Mouse (Mus musculus): ENCODE data around the gene Acr. TPM values are rescaled to one million over a fixed set of nuclear protein-coding genes. Genes with fewer than 3 reads are reported as not detected.

Acr gene
- polyA plus RNA-seq, 1 experiment, result 0.49 TPM

DNA sequence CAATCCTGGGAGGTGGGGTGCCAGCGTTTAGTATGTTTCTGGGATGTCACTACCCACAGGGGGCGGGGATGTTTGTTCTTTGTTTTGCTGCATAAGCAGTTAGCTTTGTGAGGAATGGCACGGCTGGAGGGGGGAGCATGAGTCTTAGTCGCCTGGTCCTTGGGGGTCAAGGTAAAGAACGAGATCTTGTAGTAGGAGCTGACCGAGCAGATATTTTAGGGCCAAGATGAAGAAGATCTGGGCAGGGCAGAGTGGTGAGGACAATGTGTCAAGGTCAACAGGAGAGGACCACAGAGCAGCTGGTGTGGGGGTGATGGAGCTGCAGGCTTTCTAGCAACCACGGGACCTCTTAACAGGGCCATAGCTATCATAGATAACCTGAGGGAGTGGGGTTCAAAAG is 40.7 kb upstream of the Acr start:
- Histone ChIP-seq H3K9me3 (no peaks in the 10 kb centered on the region), H3K4me3 (replicated peaks) (no peak overlapping the region), H3K4me1 (peaks cover 3% of the 10 kb centered on the region; the same call in 1 of the 2 replicates), H3K36me3 (replicated peaks; ENCODE audit: low read length) (peaks cover 92% of the 10 kb centered on the region), H3K27me3 (replicated peaks) (no peaks in the 10 kb centered on the region)
- no peak for TF ChIP-seq FLI1 (IDR thresholded peaks at IDR 0.05; ENCODE audit: low read length)
- TF ChIP-seq GATA1 (IDR thresholded peaks at IDR 0.05; ENCODE audit: borderline replicate concordance, low read length), result no peak

DNA sequence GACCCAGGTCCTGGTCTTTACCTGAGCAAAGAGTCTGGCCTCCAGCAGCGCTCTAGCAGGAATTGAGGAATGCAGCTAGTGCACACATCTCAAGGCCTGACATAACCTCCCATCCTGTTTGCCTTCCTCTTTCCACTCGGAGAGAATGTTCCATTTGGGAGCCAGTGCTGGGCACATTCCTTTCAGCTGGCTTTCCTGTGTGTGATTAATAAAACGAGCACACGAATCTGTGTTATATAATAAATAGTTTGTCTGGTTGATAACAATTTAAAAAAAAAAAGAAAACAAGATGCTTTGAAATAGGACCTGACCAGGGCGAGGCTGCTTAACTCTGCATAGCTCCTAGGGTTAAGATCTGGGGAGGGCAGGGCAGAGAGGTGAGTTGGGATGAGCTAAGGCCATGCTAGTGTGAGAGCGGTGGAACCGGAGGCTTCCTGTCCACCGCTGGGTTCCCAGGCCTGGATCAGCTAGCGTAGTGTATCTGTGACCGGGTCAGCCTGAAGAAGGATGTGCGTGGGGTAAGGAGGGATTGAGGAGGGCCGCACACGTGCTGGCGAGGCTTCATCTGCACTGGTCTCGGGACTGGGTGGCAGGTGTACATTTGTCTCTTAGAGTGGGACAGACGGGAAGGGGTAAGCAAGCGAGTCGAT is 39.8 kb upstream of the Acr start:
- H3K36me3 ChIP-seq (replicated peaks; ENCODE audit: low read length), result peaks cover 92% of the 10 kb centered on the region
- H3K4me3 ChIP-seq (replicated peaks), result no peak overlapping the region
- TF ChIP-seq FLI1 (IDR thresholded peaks at IDR 0.05; ENCODE audit: low read length) (no peak), GATA1 (IDR thresholded peaks at IDR 0.05; ENCODE audit: borderline replicate concordance, low read length) (no peak)
- no peaks in the 10 kb centered on the region for H3K27me3 ChIP-seq (replicated peaks)
- H3K4me1 ChIP-seq, result peaks cover 3% of the 10 kb centered on the region; the same call in 1 of the 2 replicates
- no peaks in the 10 kb centered on the region for H3K9me3 ChIP-seq

DNA sequence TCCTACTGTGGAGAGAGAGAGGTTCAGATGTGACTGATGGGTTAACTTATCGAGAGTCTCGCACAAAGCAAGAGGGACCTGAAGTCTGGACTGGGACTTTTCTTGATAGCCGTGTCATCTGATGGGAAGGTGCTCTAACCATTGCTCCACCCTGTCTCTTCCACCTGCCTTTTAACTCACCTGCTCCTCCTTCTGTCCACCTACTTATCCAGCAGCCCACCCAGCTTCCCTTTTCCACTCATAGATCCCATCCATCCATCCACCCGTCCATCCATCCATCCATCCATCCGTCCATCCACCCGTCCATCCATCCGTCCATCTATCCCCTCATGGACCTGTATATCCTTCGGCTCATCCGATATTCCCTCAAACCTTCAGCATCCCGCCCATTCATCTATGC is 39.2 kb upstream of the Acr start:
- Histone ChIP-seq H3K27me3 (replicated peaks) (no peaks in the 10 kb centered on the region), H3K4me1 (peaks cover 3% of the 10 kb centered on the region; the same call in 1 of the 2 replicates), H3K4me3 (replicated peaks) (no peak overlapping the region), H3K9me3 (no peaks in the 10 kb centered on the region), H3K36me3 (replicated peaks; ENCODE audit: low read length) (peaks cover 95% of the 10 kb centered on the region)
- TF ChIP-seq FLI1 (IDR thresholded peaks at IDR 0.05; ENCODE audit: low read length) (no peak), GATA1 (IDR thresholded peaks at IDR 0.05; ENCODE audit: borderline replicate concordance, low read length) (no peak)

DNA sequence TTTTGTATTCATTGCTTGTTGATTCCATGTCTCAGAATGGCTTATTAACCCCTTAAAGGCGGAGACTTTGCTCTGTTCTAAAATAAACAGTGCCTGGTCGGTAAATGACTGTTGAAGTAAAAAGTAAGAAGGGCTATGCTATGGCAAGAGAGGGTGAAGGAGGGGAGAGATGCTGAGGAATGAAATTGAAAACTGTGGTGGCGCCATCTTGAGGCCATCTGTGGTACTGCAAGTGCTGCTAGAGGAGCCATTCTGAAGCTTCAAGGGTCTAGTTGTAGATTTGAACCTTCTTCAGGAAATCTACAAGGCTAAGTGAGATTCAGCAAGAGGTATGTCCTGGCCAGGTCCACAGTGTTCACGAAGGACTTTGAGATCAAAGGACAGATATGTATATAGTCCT is 37.8 kb upstream of the Acr start:
- no peaks in the 10 kb centered on the region for H3K27me3 ChIP-seq (replicated peaks)
- no peaks in the 10 kb centered on the region for H3K9me3 ChIP-seq
- no peak for TF ChIP-seq GATA1 (IDR thresholded peaks at IDR 0.05; ENCODE audit: borderline replicate concordance, low read length)
- TF ChIP-seq FLI1 (IDR thresholded peaks at IDR 0.05; ENCODE audit: low read length), result no peak
- H3K4me1 ChIP-seq, result peaks cover 3% of the 10 kb centered on the region; the same call in 1 of the 2 replicates
- H3K4me3 ChIP-seq (replicated peaks), result no peak overlapping the region
- peaks cover 95% of the 10 kb centered on the region for H3K36me3 ChIP-seq (replicated peaks; ENCODE audit: low read length)

DNA sequence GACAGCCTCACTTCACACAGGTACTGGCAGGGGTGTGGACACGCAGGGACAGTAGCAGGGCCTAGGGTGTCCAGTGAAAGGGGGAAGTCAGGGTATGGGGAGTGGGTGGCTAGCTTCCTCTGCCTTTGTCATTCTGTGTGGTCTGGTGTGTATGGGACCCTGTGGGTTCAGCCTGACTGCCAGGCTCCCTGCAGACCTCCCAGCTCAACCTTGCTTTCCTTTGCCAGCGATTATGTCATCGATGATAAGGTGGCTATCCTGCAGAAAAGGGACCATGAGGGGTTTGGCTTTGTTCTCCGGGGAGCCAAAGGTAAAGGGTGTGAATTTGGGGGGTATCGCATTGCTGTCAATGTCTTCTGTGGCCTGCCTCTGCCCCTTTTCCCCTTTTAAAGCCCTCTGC is 36.7 kb upstream of the Acr start:
- H3K4me3 ChIP-seq (replicated peaks), result no peak overlapping the region
- H3K27me3 ChIP-seq (replicated peaks), result no peaks in the 10 kb centered on the region
- TF ChIP-seq GATA1 (IDR thresholded peaks at IDR 0.05; ENCODE audit: borderline replicate concordance, low read length) (no peak), FLI1 (IDR thresholded peaks at IDR 0.05; ENCODE audit: low read length) (no peak)
- peaks cover 3% of the 10 kb centered on the region; the same call in 1 of the 2 replicates for H3K4me1 ChIP-seq
- H3K9me3 ChIP-seq, result no peaks in the 10 kb centered on the region
- H3K36me3 ChIP-seq (replicated peaks; ENCODE audit: low read length), result peaks cover 98% of the 10 kb centered on the region

DNA sequence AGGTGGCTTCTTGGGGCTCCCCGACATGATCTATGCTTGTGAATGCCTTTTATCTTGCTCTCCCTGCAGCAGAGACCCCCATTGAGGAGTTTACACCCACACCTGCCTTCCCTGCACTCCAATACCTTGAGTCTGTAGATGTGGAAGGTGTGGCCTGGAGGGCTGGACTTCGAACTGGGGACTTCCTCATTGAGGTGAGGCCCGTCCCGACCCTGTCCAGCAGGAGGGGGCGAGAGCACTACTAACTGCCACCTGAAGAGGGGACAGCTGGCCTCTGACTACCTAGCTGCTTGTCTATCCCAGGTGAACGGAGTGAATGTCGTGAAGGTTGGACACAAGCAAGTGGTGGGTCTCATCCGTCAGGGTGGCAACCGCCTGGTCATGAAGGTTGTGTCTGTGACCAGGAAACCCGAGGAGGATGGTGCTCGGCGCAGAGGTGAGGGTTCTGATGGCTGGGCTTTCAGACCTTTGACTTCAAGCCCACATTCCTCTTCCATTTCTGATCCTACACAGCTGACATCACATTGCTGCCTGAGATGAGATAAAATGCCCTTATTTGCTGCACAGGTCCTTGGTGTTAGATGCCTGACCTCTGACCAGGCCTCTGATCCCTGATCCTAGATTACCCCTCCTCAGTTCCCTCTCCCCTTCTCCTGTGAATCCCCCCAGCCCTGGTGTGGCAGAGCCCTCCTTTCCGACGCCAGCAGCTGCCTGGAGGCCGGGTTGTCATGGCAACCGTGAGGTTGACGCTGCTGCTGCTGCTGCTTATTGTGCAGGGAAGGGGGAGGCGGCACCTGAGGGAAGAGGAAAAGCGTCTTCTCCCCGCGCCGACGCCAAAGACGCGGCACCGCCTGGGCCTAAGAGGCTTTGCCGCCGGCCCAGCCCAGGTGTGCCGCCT is 35.9 kb upstream of the Acr start:
- H3K4me3 ChIP-seq (replicated peaks), result no peak overlapping the region
- peaks cover 98% of the 10 kb centered on the region for H3K36me3 ChIP-seq (replicated peaks; ENCODE audit: low read length)
- no peaks in the 10 kb centered on the region for H3K27me3 ChIP-seq (replicated peaks)
- no peaks in the 10 kb centered on the region for H3K9me3 ChIP-seq
- peaks cover 3% of the 10 kb centered on the region; the same call in 1 of the 2 replicates for H3K4me1 ChIP-seq
- no peak for TF ChIP-seq FLI1 (IDR thresholded peaks at IDR 0.05; ENCODE audit: low read length)
- no peak for TF ChIP-seq GATA1 (IDR thresholded peaks at IDR 0.05; ENCODE audit: borderline replicate concordance, low read length)

DNA sequence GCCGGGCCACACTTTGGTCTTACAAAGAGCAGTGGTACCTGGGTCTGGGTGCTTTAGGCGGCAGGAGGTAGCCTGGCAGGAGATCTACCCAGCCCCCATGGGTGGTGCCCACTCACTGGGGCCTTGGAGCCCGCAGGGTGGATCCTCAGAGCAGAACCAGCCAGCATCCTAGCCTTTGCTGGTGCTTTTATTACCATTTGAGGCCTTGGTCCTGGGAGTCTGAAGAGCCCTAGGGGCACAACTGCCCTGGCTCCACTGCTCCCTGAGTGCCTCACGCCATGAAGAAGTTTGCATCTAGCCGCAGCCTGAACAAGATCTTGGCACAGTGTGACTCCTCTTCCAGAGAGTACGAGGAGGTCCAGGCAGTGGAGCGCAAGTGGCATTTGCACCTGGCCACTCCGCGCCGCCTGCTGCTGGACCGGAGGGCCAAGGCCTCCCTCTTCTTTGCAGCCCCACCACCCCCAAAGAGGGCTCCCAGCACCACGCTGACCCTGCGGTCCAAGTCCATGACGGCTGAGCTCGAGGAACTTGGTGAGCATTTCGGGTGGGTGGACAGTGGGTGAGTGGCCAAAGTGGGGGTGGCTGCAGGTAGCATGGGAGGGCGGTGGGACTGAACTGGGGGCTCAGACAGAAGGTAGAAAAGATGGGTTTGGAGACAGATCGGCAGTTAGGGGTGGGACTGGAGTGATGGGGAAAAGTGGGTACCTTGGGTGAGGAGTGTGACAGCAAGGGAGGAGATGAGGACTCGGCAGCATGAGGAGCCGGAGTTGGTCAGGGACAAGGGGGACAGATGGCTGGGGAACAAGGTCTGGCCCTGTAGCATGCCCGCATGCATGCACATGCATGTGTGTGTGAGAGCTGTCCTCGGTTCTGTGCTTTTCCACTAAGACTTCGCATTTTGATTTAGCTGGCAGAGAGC is 34.9 kb upstream of the Acr start:
- no peaks in the 10 kb centered on the region for H3K27me3 ChIP-seq (replicated peaks)

DNA sequence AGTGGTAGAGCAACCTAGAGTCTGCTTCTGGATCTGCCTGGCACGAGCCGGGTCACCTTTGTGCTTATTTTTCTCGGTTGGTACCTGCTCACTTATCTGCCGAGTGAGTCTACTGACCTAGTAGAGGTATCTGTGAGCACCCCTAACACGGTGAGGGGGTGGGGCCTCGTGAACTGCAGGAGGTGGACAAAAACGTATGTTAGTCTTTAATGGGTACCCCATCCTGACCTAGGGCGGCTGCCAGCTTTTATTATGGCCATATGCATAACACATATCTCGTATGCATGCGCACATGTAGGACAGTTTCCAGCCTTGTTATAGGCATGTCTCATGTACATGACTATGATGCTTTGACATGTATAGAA is 34.3 kb upstream of the Acr start:
- TF ChIP-seq GATA1 (IDR thresholded peaks at IDR 0.05; ENCODE audit: borderline replicate concordance, low read length), result no peak
- TF ChIP-seq FLI1 (IDR thresholded peaks at IDR 0.05; ENCODE audit: low read length), result no peak
- no peaks in the 10 kb centered on the region for H3K27me3 ChIP-seq (replicated peaks)
- H3K36me3 ChIP-seq (replicated peaks; ENCODE audit: low read length), result peaks cover 98% of the 10 kb centered on the region

More for the DNA sequence above, 34.9 kb upstream of the Acr start:
- H3K9me3 ChIP-seq, result no peaks in the 10 kb centered on the region
- H3K4me1 ChIP-seq, result peaks cover 10% of the 10 kb centered on the region
- no peak overlapping the region for H3K4me3 ChIP-seq (replicated peaks)
- TF ChIP-seq FLI1 (IDR thresholded peaks at IDR 0.05; ENCODE audit: low read length) (no peak), GATA1 (IDR thresholded peaks at IDR 0.05; ENCODE audit: borderline replicate concordance, low read length) (no peak)
- H3K36me3 ChIP-seq (replicated peaks; ENCODE audit: low read length), result peaks cover 98% of the 10 kb centered on the region

DNA sequence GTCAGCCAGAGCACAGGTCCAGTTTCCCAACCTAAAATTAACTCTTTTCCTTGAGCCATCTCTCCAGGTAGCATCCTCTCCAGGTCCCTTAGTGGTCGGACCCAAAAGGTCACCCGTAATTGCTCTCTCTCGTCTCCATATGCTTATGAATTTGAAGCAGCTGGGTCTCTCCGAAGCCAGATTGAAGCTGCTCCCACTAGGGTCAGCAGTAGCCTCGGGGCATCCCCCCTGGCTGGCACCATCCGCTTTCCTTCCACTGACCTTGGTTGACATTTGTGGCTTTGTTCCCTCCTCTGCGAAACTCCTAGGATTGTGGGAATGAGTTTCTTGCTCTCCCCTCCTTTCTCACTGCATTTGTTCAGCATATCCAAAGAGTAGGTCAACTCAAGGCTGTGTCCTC is 24.0 kb upstream of the Acr start:
- H3K4me3 ChIP-seq (replicated peaks), result no peak overlapping the region
- H3K4me1 ChIP-seq, result peaks cover 14% of the 10 kb centered on the region
- no peaks in the 10 kb centered on the region for H3K27me3 ChIP-seq (replicated peaks)
- TF ChIP-seq FLI1 (IDR thresholded peaks at IDR 0.05; ENCODE audit: low read length), result no peak
- TF ChIP-seq GATA1 (IDR thresholded peaks at IDR 0.05; ENCODE audit: borderline replicate concordance, low read length), result no peak
- H3K9me3 ChIP-seq, result no peaks in the 10 kb centered on the region
- H3K36me3 ChIP-seq (replicated peaks; ENCODE audit: low read length), result peaks cover 96% of the 10 kb centered on the region

More for the DNA sequence above, 34.3 kb upstream of the Acr start:
- no peak overlapping the region for H3K4me3 ChIP-seq (replicated peaks)
- peaks cover 13% of the 10 kb centered on the region for H3K4me1 ChIP-seq
- no peaks in the 10 kb centered on the region for H3K9me3 ChIP-seq

Data from megakaryocyte, embryonic 14.5 days (primary cell).